Mouse (Mus musculus) intestine, postnatal 0 days (tissue): Measurements from ENCODE around the gene Sst. TPM values are rescaled to one million over a fixed set of nuclear protein-coding genes. Genes with fewer than 3 reads are reported as not detected.

ENCODE experiments used
- ATAC-seq: fragments of 200-750 bp; cut with Nextera tagmentation; 2 replicates; pipeline ENCODE4 v1.8.0; 2017; ENCODE audit warnings: mild to moderate bottlenecking, moderate TSS enrichment, moderate library complexity
- H3K27ac ChIP-seq: fragments of 300-500 bp; sonication (generic); 2 replicates; pipeline ENCODE4 v1.5.1; 2014; ENCODE audit warnings: mild to moderate bottlenecking, low read depth, low read length, moderate library complexity
- H3K27me3 ChIP-seq: fragments of 300-500 bp; sonication (generic); replicated peaks from 2 replicates; pipeline ENCODE4 v1.6.1; 2014; ENCODE audit warnings: low read length, mixed read lengths; ENCODE audit not compliant: control insufficient read depth, insufficient read depth
- H3K36me3 ChIP-seq: fragments of 300-500 bp; sonication (generic); 2 replicates; pipeline ENCODE4 v1.6.1; 2014; ENCODE audit warnings: mild to moderate bottlenecking, moderate library complexity; ENCODE audit not compliant: control insufficient read depth, insufficient read depth
- H3K4me1 ChIP-seq: fragments of 300-500 bp; sonication (generic); replicated peaks from 2 replicates; pipeline ENCODE4 v1.6.1; 2014; ENCODE audit warnings: antibody characterized with exemption, low read length, mixed read lengths; ENCODE audit not compliant: control insufficient read depth, insufficient read depth
- H3K4me2 ChIP-seq: fragments of 300-500 bp; sonication (generic); replicated peaks from 2 replicates; pipeline ENCODE4 v1.6.1; 2014; ENCODE audit warnings: low read depth, mild to moderate bottlenecking, moderate library complexity
- H3K4me3 ChIP-seq: fragments of 300-500 bp; sonication (generic); 2 replicates; pipeline ENCODE4 v1.5.1; 2014; ENCODE audit warnings: low read depth, low read length
- H3K9ac ChIP-seq: fragments of 300-500 bp; sonication (generic); 2 replicates; pipeline ENCODE4 v1.6.1; 2014; ENCODE audit warnings: mild to moderate bottlenecking, low read depth, low read length
- H3K9me3 ChIP-seq: fragments of 300-500 bp; sonication (generic); 2 replicates; pipeline ENCODE4 v1.6.1; 2016; ENCODE audit warnings: mixed run types; ENCODE audit not compliant: control insufficient read depth
- CTCF ChIP-seq: sonication (generic); IDR thresholded peaks from 2 replicates; pipeline ENCODE4 v1.5.1; 2016; ENCODE audit warnings: low read depth, mild to moderate bottlenecking, control low read depth, antibody characterized with exemption, moderate library complexity
- WGBS: fragments of 180-500 bp; shearing (Covaris S2); extraction: QIAGEN DNeasy Blood & Tissue Kit; methylation state at CpG from one replicate; pipeline ENCODE4 v1.1.7; 2014; 5-methylcytosine and 5-hydroxymethylcytosine counted together
- polyA plus RNA-seq: library from polyadenylated mRNA; unstranded; fragments of >200 nt; fragmentation: Nextera tagmentation; extraction: Ambion mirVana; gene quantifications from 2 replicates; pipeline ENCODE4 v1.2.1, GENCODE M21; 2015

Gene Sst
- polyA plus RNA-seq, 1 experiment from 2014 or later: 71.7 TPM

GRCm38 (mm10) chr16:23890151-23890550 is 607 bp downstream of the Sst start:
- Histone ChIP-seq H3K4me2 (no peak overlapping the region), H3K4me1 (no peaks in the 10 kb centered on the region), H3K4me3 (no peak overlapping the region), H3K36me3 (no peaks in the 10 kb centered on the region), H3K27ac (no peak overlapping the region), H3K9ac (no peak overlapping the region), H3K9me3 (no peaks in the 10 kb centered on the region), H3K27me3 (peaks cover 13% of the 10 kb centered on the region; the same call in 1 of the 2 replicates)
- WGBS: 5% methylated on average over 9 of the region's 9 CpGs
- ATAC-seq: no peak
- TF ChIP-seq CTCF: no peak

- Histone ChIP-seq H3K4me1 (no peaks in the 10 kb centered on the region), H3K36me3 (no peaks in the 10 kb centered on the region), H3K9me3 (no peaks in the 10 kb centered on the region), H3K4me3 (no peak overlapping the region), H3K4me2 (no peak overlapping the region), H3K27ac (no peak overlapping the region), H3K9ac (no peak overlapping the region), H3K27me3 (peaks cover 13% of the 10 kb centered on the region; the same call in 1 of the 2 replicates)
- 73% methylated on average over 10 of the region's 10 CpGs for WGBS
- no peak for ATAC-seq
- no peak for TF ChIP-seq CTCF
These were observed 2.7 kb downstream of the Sst start for GRCm38 (mm10) chr16:23887910-23888579.

- WGBS: 73% methylated on average over 12 of the region's 12 CpGs
- H3K9me3 ChIP-seq: no peaks in the 10 kb centered on the region
- H3K36me3 ChIP-seq: no peaks in the 10 kb centered on the region
- H3K9ac ChIP-seq: no peak overlapping the region
- H3K4me2 ChIP-seq: no peak overlapping the region
- H3K27ac ChIP-seq: no peak overlapping the region
- H3K4me3 ChIP-seq: no peak overlapping the region
- no peak for TF ChIP-seq CTCF
- 0 out of 2 replicates have a peak, but pooled peaks cover 3% of the 10 kb centered on the region for H3K27me3 ChIP-seq
- ATAC-seq: no peak
- H3K4me1 ChIP-seq: no peaks in the 10 kb centered on the region
These were observed 5.7 kb downstream of the Sst start for GRCm38 (mm10) chr16:23885098-23885497.

- TF ChIP-seq CTCF: no peak
- Histone ChIP-seq H3K4me3 (no peak overlapping the region), H3K27ac (no peak overlapping the region), H3K4me1 (no peaks in the 10 kb centered on the region), H3K4me2 (no peak overlapping the region), H3K9me3 (no peaks in the 10 kb centered on the region), H3K27me3 (no peaks in the 10 kb centered on the region), H3K36me3 (no peaks in the 10 kb centered on the region), H3K9ac (no peak overlapping the region)
- WGBS: 60% methylated on average over 1 of the region's 1 CpGs
- ATAC-seq: no peak
These were observed 35.5 kb downstream of the Sst start for GRCm38 (mm10) chr16:23855242-23855641.

GRCm38 (mm10) chr16:23849720-23850119 is 41.0 kb downstream of the Sst start:
- TF ChIP-seq CTCF: no peak
- Histone ChIP-seq H3K27ac (no peak overlapping the region), H3K9me3 (no peaks in the 10 kb centered on the region), H3K4me3 (no peak overlapping the region), H3K27me3 (no peaks in the 10 kb centered on the region), H3K9ac (no peak overlapping the region), H3K4me2 (no peak overlapping the region), H3K36me3 (no peaks in the 10 kb centered on the region), H3K4me1 (no peaks in the 10 kb centered on the region)
- ATAC-seq: no peak

- no peak overlapping the region for H3K9ac ChIP-seq
- no peaks in the 10 kb centered on the region for H3K27me3 ChIP-seq
- H3K27ac ChIP-seq: no peak overlapping the region
- no peaks in the 10 kb centered on the region for H3K9me3 ChIP-seq
- no peak for ATAC-seq
- no peak overlapping the region for H3K4me3 ChIP-seq
- no peak overlapping the region for H3K4me2 ChIP-seq
- no peak for TF ChIP-seq CTCF
- no peaks in the 10 kb centered on the region for H3K36me3 ChIP-seq
- H3K4me1 ChIP-seq: no peaks in the 10 kb centered on the region
These were observed 41.6 kb downstream of the Sst start for GRCm38 (mm10) chr16:23849176-23849575.
